Mouse (Mus musculus) MEL (cell line): ENCODE results near the gene Rhcg. TPM values are rescaled to one million over a fixed set of nuclear protein-coding genes. Genes with fewer than 3 reads are reported as not detected.
A peak's percentile ranks its signal among the peaks of the same experiment; 100 is the strongest.

Experiments used
- DNase-seq: peaks from one replicate; pipeline ENCODE4 v3.0.0; 2011; ENCODE audit warnings: low read depth, low spot score
- H3K27ac ChIP-seq: 2 replicates; pipeline ENCODE4 v1.5.1; 2012; ENCODE audit warnings: low read depth, mild to moderate bottlenecking, control low read depth, low read length, moderate library complexity; ENCODE audit not compliant: control insufficient read depth
- H3K27me3 ChIP-seq, 2 experiments: fragments of 150-350 bp in 1 of 2; sonication (generic) in 1 of 2; 2 replicates each; pipeline ENCODE4 v1.6.1; 2012; ENCODE audit warnings: low read length in 2 of 2, mild to moderate bottlenecking in 2 of 2, improper control_type of control experiment in 1 of 2, moderate library complexity in 1 of 2; ENCODE audit not compliant: insufficient read depth in 2 of 2, control insufficient read depth in 1 of 2
- H3K36me3 ChIP-seq, 2 experiments: 2 replicates each; pipeline ENCODE4 v1.6.1; 2012 to 2014; ENCODE audit warnings: low read length in 2 of 2, improper control_type of control experiment in 1 of 2, inconsistent platforms in 1 of 2, mild to moderate bottlenecking in 1 of 2; ENCODE audit not compliant: insufficient read depth in 2 of 2, control insufficient read depth in 1 of 2
- H3K4me1 ChIP-seq, 2 experiments: fragments of 150-350 bp in 1 of 2; sonication (generic) in 1 of 2; 2 replicates each; pipeline ENCODE4 v1.6.1; 2012; ENCODE audit warnings: low read length in 2 of 2, improper control_type of control experiment in 1 of 2, mild to moderate bottlenecking in 1 of 2; ENCODE audit not compliant: insufficient read depth in 2 of 2, control insufficient read depth in 1 of 2
- H3K4me3 ChIP-seq, 2 experiments: fragments of 150-350 bp in 1 of 2; sonication (generic) in 1 of 2; 2 replicates each; pipeline ENCODE4 v1.5.1; 2012; ENCODE audit warnings: low read depth in 2 of 2, low read length in 2 of 2, mild to moderate bottlenecking in 2 of 2, moderate library complexity in 2 of 2, control low read depth in 1 of 2, improper control_type of control experiment in 1 of 2; ENCODE audit not compliant: control insufficient read depth in 1 of 2, insufficient read depth in 1 of 2
- H3K79me2 ChIP-seq: 2 replicates; pipeline ENCODE4 v1.6.1; 2012; ENCODE audit warnings: mild to moderate bottlenecking, low read length, moderate library complexity; ENCODE audit not compliant: control insufficient read depth, poor library complexity, insufficient read depth
- H3K9ac ChIP-seq: 2 replicates; pipeline ENCODE4 v1.6.1; 2012; ENCODE audit warnings: low read depth, mild to moderate bottlenecking, control low read depth, low read length, moderate library complexity; ENCODE audit not compliant: control insufficient read depth, poor library complexity, severe bottlenecking
- H3K9me3 ChIP-seq: fragments of 150-350 bp; sonication (generic); replicated peaks from 2 replicates; pipeline ENCODE4 v1.6.1; 2012; ENCODE audit warnings: mild to moderate bottlenecking, low read length, improper control_type of control experiment, moderate library complexity; ENCODE audit not compliant: insufficient read depth
- CHD2 ChIP-seq: IDR thresholded peaks from 2 replicates; pipeline ENCODE4 v1.6.1; 2011; ENCODE audit warnings: low read length, improper control_type of control experiment
- E2F4 ChIP-seq: IDR thresholded peaks from 2 replicates; pipeline ENCODE4 v1.6.1; 2011; ENCODE audit warnings: low read depth, low read length, improper control_type of control experiment, borderline replicate concordance
- EP300 ChIP-seq, 2 experiments: IDR thresholded peaks; 2 replicates each; pipeline ENCODE4 v1.6.1; 2011; ENCODE audit warnings: improper control_type of control experiment in 2 of 2, low read length in 2 of 2, low read depth in 1 of 2, mild to moderate bottlenecking in 1 of 2
- GATA1 ChIP-seq: IDR thresholded peaks from 2 replicates; pipeline ENCODE4 v1.6.1; 2011; ENCODE audit warnings: low read depth, low read length, improper control_type of control experiment
- JUND ChIP-seq: IDR thresholded peaks from 2 replicates; pipeline ENCODE4 v1.6.1; 2011; ENCODE audit warnings: low read depth, mild to moderate bottlenecking, improper control_type of control experiment, low read length
- MAFK ChIP-seq: IDR thresholded peaks from 2 replicates; pipeline ENCODE4 v1.6.1; 2011; ENCODE audit warnings: low read depth, mild to moderate bottlenecking, low read length, improper control_type of control experiment, borderline replicate concordance
- MAX ChIP-seq: IDR thresholded peaks from 2 replicates; pipeline ENCODE4 v1.6.1; 2011; ENCODE audit warnings: low read length, improper control_type of control experiment
- MAZ ChIP-seq: IDR thresholded peaks from 2 replicates; pipeline ENCODE4 v1.6.1; 2012; ENCODE audit warnings: low read depth, mild to moderate bottlenecking, inconsistent platforms, low read length, improper control_type of control experiment
- MEF2A ChIP-seq: IDR thresholded peaks from 2 replicates; pipeline ENCODE4 v1.6.1; 2014; ENCODE audit warnings: low read depth, mild to moderate bottlenecking, inconsistent platforms, low read length, improper control_type of control experiment; ENCODE audit not compliant: poor library complexity, insufficient replicate concordance, severe bottlenecking; ENCODE audit errors: extremely low read depth
- MYB ChIP-seq: IDR thresholded peaks from 2 replicates; pipeline ENCODE4 v1.6.1; 2011; ENCODE audit warnings: mild to moderate bottlenecking, low read depth, low read length, improper control_type of control experiment
- MYC ChIP-seq: IDR thresholded peaks from 2 replicates; pipeline ENCODE4 v1.6.1; 2011; ENCODE audit warnings: low read depth, mild to moderate bottlenecking, low read length, improper control_type of control experiment, moderate library complexity
- NRF1 ChIP-seq: IDR thresholded peaks from 2 replicates; pipeline ENCODE4 v1.6.1; 2014; ENCODE audit warnings: low read depth, mild to moderate bottlenecking, inconsistent platforms, low read length, improper control_type of control experiment, moderate library complexity; ENCODE audit not compliant: poor library complexity, insufficient read depth, severe bottlenecking
- POLR2AphosphoS2 ChIP-seq: IDR thresholded peaks from 2 replicates; pipeline ENCODE4 v1.6.1; 2011; ENCODE audit warnings: low read length, improper control_type of control experiment
- POLR2AphosphoS5 ChIP-seq: IDR thresholded peaks from 2 replicates; pipeline ENCODE4 v1.6.1; 2012; ENCODE audit warnings: low read depth, borderline replicate concordance, mild to moderate bottlenecking, inconsistent platforms, low read length, moderate library complexity, mixed read lengths
- RAD21 ChIP-seq: IDR thresholded peaks from 2 replicates; pipeline ENCODE4 v1.6.1; 2011; ENCODE audit warnings: mild to moderate bottlenecking, low read depth, low read length, improper control_type of control experiment
- SMC3 ChIP-seq: IDR thresholded peaks from 2 replicates; pipeline ENCODE4 v1.6.1; 2011; ENCODE audit warnings: low read depth, low read length, improper control_type of control experiment
- TCF12 ChIP-seq: IDR thresholded peaks from 2 replicates; pipeline ENCODE4 v1.6.1; 2014; ENCODE audit warnings: low read depth, mild to moderate bottlenecking, inconsistent platforms, low read length, improper control_type of control experiment, moderate library complexity
- USF1 ChIP-seq: IDR thresholded peaks from 2 replicates; pipeline ENCODE4 v1.6.1; 2014; ENCODE audit warnings: low read depth, mild to moderate bottlenecking, inconsistent platforms, low read length, improper control_type of control experiment, moderate library complexity
- USF2 ChIP-seq, 2 experiments: IDR thresholded peaks; 2 replicates each; pipeline ENCODE4 v1.6.1; 2011 to 2012; ENCODE audit warnings: improper control_type of control experiment in 2 of 2, low read length in 2 of 2, borderline replicate concordance in 1 of 2, inconsistent platforms in 1 of 2, low read depth in 1 of 2, mild to moderate bottlenecking in 1 of 2; ENCODE audit not compliant: insufficient read depth in 1 of 2
- ZC3H11A ChIP-seq: IDR thresholded peaks from 2 replicates; pipeline ENCODE4 v1.6.1; 2012; ENCODE audit warnings: low read depth, mild to moderate bottlenecking, inconsistent platforms, low read length, improper control_type of control experiment
- ZMIZ1 ChIP-seq: IDR thresholded peaks from 2 replicates; pipeline ENCODE4 v1.6.1; 2012; ENCODE audit warnings: low read depth, mild to moderate bottlenecking, inconsistent platforms, low read length, improper control_type of control experiment, moderate library complexity
- polyA plus RNA-seq, 2 experiments: library from polyadenylated mRNA; stranded (reverse) in 1 of 2; unstranded in 1 of 2; fragments of >175 nt in 1 of 2; fragments of >200 nt in 1 of 2; gene quantifications; 2 replicates each; pipeline versions ENCODE4 v1.2.1 to v1.2.4; 2012; ENCODE audit warnings: low replicate concordance in 2 of 2, low read depth in 1 of 2; ENCODE audit not compliant: insufficient read length in 2 of 2, insufficient read depth in 1 of 2, missing spikeins in 1 of 2
- total RNA-seq: library from RNA; depleted of rRNA; stranded (reverse); fragments of 300-350 nt; gene quantifications from 2 replicates; pipeline ENCODE4 v1.2.3, GENCODE M21; 2012

The Rhcg gene
- total and polyA plus RNA-seq, 3 experiments: not detected

DNA sequence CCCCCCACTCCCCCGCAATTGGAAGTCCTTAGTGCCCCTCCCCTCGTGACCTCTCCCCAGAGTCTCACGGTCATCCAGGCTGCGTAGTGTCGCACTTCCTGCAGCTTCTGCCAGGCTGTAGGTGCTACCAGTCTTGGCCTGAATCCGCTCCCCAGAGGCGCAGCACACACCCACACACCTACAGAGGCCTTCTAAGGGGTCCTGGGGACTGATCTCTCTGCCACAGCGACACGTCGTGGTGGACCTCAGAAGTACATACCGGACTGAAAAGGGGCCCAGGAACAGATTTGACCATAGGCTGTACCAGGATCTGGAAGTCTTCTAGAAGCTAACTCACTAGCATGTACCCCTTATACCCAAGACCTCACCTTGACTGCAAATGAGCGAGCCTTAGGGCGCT, 53.8 kb downstream of the Rhcg start:
- Histone ChIP-seq H3K4me1 (no peaks in the 10 kb centered on the region), H3K9ac (no peak overlapping the region), H3K27ac (no peak overlapping the region), H3K27me3 (no peaks in the 10 kb centered on the region; a peak in 3 of 4 replicates), H3K79me2 (no peaks in the 10 kb centered on the region), H3K36me3 (no peaks in the 10 kb centered on the region), H3K9me3 (no peaks in the 10 kb centered on the region)
- no peak for DNase-seq
- TF ChIP-seq MAX (no peak), USF1 (no peak), E2F4 (no peak), MYC (no peak), EP300 (IDR thresholded peaks at IDR 0.05; ENCODE audit: low read depth in 1 of 2, low read length in 2 of 2) (no peak), NRF1 (no peak), POLR2AphosphoS5 (no peak), JUND (no peak), CHD2 (no peak)
- TF ChIP-seq, all 39 proteins: peak for 0
- H3K4me3 ChIP-seq: no peak overlapping the region

DNA sequence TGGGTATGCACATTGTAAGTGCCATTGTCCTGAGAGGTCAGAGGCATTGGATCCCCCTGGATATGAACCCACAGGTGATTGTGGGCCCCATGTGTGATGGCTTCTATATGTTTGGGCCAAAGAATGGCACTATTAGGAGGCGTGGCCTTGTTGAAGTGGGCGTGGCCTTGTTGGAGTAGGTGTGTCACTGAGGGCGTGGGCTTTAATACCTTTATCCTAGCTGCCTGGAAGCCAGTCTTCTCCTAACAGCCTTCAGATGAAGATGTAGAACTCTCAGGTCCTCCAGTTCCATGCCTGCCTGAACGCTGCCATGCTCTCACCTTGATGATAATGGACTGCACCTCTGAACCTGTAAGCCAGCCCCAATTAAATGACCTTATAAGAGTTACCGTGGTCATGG, 55.1 kb downstream of the Rhcg start:
- H3K4me3 ChIP-seq: no peak overlapping the region
- DNase-seq: peak; percentile 6
- H3K4me1 ChIP-seq: no peaks in the 10 kb centered on the region
- no peaks in the 10 kb centered on the region for H3K36me3 ChIP-seq
- no peaks in the 10 kb centered on the region for H3K79me2 ChIP-seq
- no peaks in the 10 kb centered on the region; a peak in 2 of 4 replicates for H3K27me3 ChIP-seq
- no peak overlapping the region for H3K27ac ChIP-seq
- TF ChIP-seq USF2 (IDR thresholded peaks at IDR 0.05; ENCODE audit: borderline replicate concordance in 1 of 2, insufficient read depth in 1 of 2, low read depth in 1 of 2, low read length in 2 of 2) (no peak), MAZ (no peak), ZMIZ1 (no peak), EP300 (IDR thresholded peaks at IDR 0.05; ENCODE audit: low read depth in 1 of 2, low read length in 2 of 2) (no peak), SMC3 (no peak), MYB (no peak), RAD21 (no peak), JUND (no peak), MEF2A (no peak), MYC (no peak), GATA1 (no peak), POLR2AphosphoS2 (no peak), TCF12 (no peak), ZC3H11A (no peak), MAFK (no peak)
- TF ChIP-seq, all 39 proteins: peak for 0
- H3K9ac ChIP-seq: no peak overlapping the region
- H3K9me3 ChIP-seq: no peaks in the 10 kb centered on the region
